15 mouse cellular contexts compared by ENCODE assay signal in the genomic region with DNA sequence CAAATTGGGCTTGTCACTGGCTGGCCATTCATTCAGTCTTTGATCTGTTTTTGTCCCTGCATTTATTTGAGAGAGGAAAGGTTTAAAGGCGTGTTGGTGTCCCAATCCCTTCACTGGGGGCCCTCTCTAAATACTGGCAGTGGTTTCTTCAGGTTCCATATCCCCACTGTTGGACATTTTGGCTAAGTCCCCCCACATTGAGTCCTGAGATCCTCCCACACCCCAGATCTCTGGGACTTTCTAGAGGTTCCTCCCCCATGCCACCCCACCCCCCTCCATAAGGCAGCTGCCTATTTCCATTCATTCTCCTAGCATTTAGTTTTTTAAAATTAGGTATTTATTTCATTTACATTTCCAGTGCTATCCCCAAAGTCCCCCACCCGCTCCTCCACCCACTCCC.
A peak's percentile ranks its signal among the peaks of the same experiment; 100 is the strongest.
DNase-seq lines count a peak whose midpoint lies in the region; ATAC-seq and TF ChIP-seq lines count a peak whose summit lies in the region.
"Had no signal": no experiment of that assay in that cellular context is flagged by ENCODE, and none has a peak within 500 bp of the region (broad histone marks: within the 10 kb centered on the region; RNA-seq: fewer than 3 reads in every experiment).

No protein-coding gene starts in this region.

- no peak overlapping the region for H3K27ac ChIP-seq in forebrain, embryonic 11.5 days (ENCODE audit: low read depth, low read length)
- no peak overlapping the region for H3K27ac ChIP-seq in forebrain, postnatal 0 days (ENCODE audit: low read depth, low read length)
- no peak overlapping the region for H3K27ac ChIP-seq in midbrain, embryonic 11.5 days (ENCODE audit: low read depth, low read length)
- H3K27ac ChIP-seq in midbrain, embryonic 10.5 days (replicated peaks), result no peak overlapping the region
- no peak overlapping the region for H3K27ac ChIP-seq in hindbrain, embryonic 16.5 days (ENCODE audit: low read depth, low read length)
- H3K27ac ChIP-seq in midbrain, embryonic 16.5 days (ENCODE audit: low read length), result no peak overlapping the region
- H3K27ac ChIP-seq: left cerebral cortex, adult 2 months; liver, embryonic 13.5 days; stomach, embryonic 15.5 days had no signal

- no peak for DNase-seq in forebrain, embryonic 11.5 days (ENCODE audit: low spot score)
- DNase-seq in forebrain, postnatal 0 days, result no peak
- no peak for DNase-seq in midbrain, embryonic 11.5 days (ENCODE audit: low spot score, missing footprints)
- no peak for DNase-seq in midbrain, embryonic 10.5 days (ENCODE audit: low spot score)
- no peak for DNase-seq in thymus, postnatal 10 days (ENCODE audit: low spot score in 2 of 2)
- DNase-seq: adrenal gland, adult 2 months; cerebellum, adult 11 months; gastrocnemius, postnatal 25 days; liver, embryonic 13.5 days; thymus, adult 2 months had no signal

- no peak overlapping the region for H3K4me3 ChIP-seq in forebrain, embryonic 11.5 days (ENCODE audit: low read depth, low read length)
- H3K4me3 ChIP-seq in forebrain, postnatal 0 days (ENCODE audit: low read depth, low read length), result no peak overlapping the region
- no peak overlapping the region for H3K4me3 ChIP-seq in midbrain, embryonic 11.5 days (ENCODE audit: low read depth, low read length)
- no peak overlapping the region for H3K4me3 ChIP-seq in midbrain, embryonic 10.5 days
- H3K4me3 ChIP-seq in hindbrain, embryonic 16.5 days (ENCODE audit: low read length), result no peak overlapping the region
- H3K4me3 ChIP-seq in midbrain, embryonic 16.5 days (ENCODE audit: low read depth, low read length), result no peak overlapping the region
- H3K4me3 ChIP-seq: left cerebral cortex, adult 2 months; liver, embryonic 13.5 days; stomach, embryonic 15.5 days had no signal

- H3K9me3 ChIP-seq in forebrain, embryonic 11.5 days (ENCODE audit: control insufficient read depth, low read length), result no peaks in the 10 kb centered on the region
- H3K9me3 ChIP-seq in forebrain, postnatal 0 days (ENCODE audit: low read length), result no peaks in the 10 kb centered on the region
- no peaks in the 10 kb centered on the region for H3K9me3 ChIP-seq in midbrain, embryonic 11.5 days (ENCODE audit: control insufficient read depth, low read length)
- no peaks in the 10 kb centered on the region for H3K9me3 ChIP-seq in midbrain, embryonic 10.5 days (replicated peaks)
- no peaks in the 10 kb centered on the region for H3K9me3 ChIP-seq in hindbrain, embryonic 16.5 days (ENCODE audit: control insufficient read depth, low read length)
- no peaks in the 10 kb centered on the region for H3K9me3 ChIP-seq in midbrain, embryonic 16.5 days (replicated peaks; ENCODE audit: control insufficient read depth, low read length, poor library complexity, severe bottlenecking)
- H3K9me3 ChIP-seq: liver, embryonic 13.5 days; stomach, embryonic 15.5 days had no signal

- no peaks in the 10 kb centered on the region for H3K27me3 ChIP-seq in forebrain, embryonic 11.5 days (ENCODE audit: control insufficient read depth, insufficient read depth, low read length)
- no peaks in the 10 kb centered on the region for H3K27me3 ChIP-seq in forebrain, postnatal 0 days (ENCODE audit: insufficient read depth, low read length)
- no peaks in the 10 kb centered on the region for H3K27me3 ChIP-seq in midbrain, embryonic 11.5 days (ENCODE audit: control insufficient read depth, insufficient read depth, low read length)
- H3K27me3 ChIP-seq in midbrain, embryonic 10.5 days (ENCODE audit: low read depth, poor library complexity, severe bottlenecking), result no peaks in the 10 kb centered on the region
- H3K27me3 ChIP-seq in hindbrain, embryonic 16.5 days (replicated peaks; ENCODE audit: control insufficient read depth, insufficient read depth, low read length), result no peaks in the 10 kb centered on the region
- H3K27me3 ChIP-seq in midbrain, embryonic 16.5 days (ENCODE audit: control insufficient read depth, insufficient read depth, low read depth, low read length), result no peaks in the 10 kb centered on the region
- H3K27me3 ChIP-seq: liver, embryonic 13.5 days; stomach, embryonic 15.5 days had no signal

- no peaks in the 10 kb centered on the region for H3K36me3 ChIP-seq in forebrain, embryonic 11.5 days (ENCODE audit: control insufficient read depth, insufficient read depth, low read length)
- no peaks in the 10 kb centered on the region for H3K36me3 ChIP-seq in forebrain, postnatal 0 days (ENCODE audit: insufficient read depth)
- no peaks in the 10 kb centered on the region for H3K36me3 ChIP-seq in midbrain, embryonic 11.5 days (ENCODE audit: control insufficient read depth, insufficient read depth, low read length)
- H3K36me3 ChIP-seq in midbrain, embryonic 10.5 days, result no peaks in the 10 kb centered on the region
- no peaks in the 10 kb centered on the region for H3K36me3 ChIP-seq in hindbrain, embryonic 16.5 days (ENCODE audit: control insufficient read depth, insufficient read depth, low read length)
- no peaks in the 10 kb centered on the region for H3K36me3 ChIP-seq in midbrain, embryonic 16.5 days (ENCODE audit: control insufficient read depth, insufficient read depth, low read length)
- H3K36me3 ChIP-seq: liver, embryonic 13.5 days; stomach, embryonic 15.5 days had no signal

- no peak for TF ChIP-seq CTCF in forebrain, postnatal 0 days (IDR thresholded peaks at IDR 0.05; ENCODE audit: low read depth)

- H3K9ac ChIP-seq in forebrain, embryonic 11.5 days (ENCODE audit: low read length), result no peak overlapping the region
- no peak overlapping the region for H3K9ac ChIP-seq in forebrain, postnatal 0 days
- H3K9ac ChIP-seq in midbrain, embryonic 11.5 days (ENCODE audit: low read length), result no peak overlapping the region
- H3K9ac ChIP-seq in hindbrain, embryonic 16.5 days (ENCODE audit: low read depth, low read length), result no peak overlapping the region
- H3K9ac ChIP-seq in midbrain, embryonic 16.5 days (ENCODE audit: low read depth, low read length), result no peak overlapping the region
- H3K9ac ChIP-seq: liver, embryonic 13.5 days; stomach, embryonic 15.5 days had no signal

- 81% methylated on average over 2 of the region's 2 CpGs for WGBS in forebrain, embryonic 11.5 days
- 89% methylated on average over 2 of the region's 2 CpGs for WGBS in forebrain, postnatal 0 days
- WGBS in midbrain, embryonic 11.5 days, result 87% methylated on average over 2 of the region's 2 CpGs
- WGBS in midbrain, embryonic 10.5 days, result 78% methylated on average over 2 of the region's 2 CpGs
- WGBS in hindbrain, embryonic 16.5 days, result 94% methylated on average over 2 of the region's 2 CpGs
- WGBS in midbrain, embryonic 16.5 days, result 89% methylated on average over 2 of the region's 2 CpGs

- ATAC-seq in forebrain, embryonic 11.5 days (replicated peaks; ENCODE audit: low FRiP score), result peak; percentile 8; the same call in 1 of the 2 replicates
- no peak for ATAC-seq in forebrain, postnatal 0 days
- peak; percentile 23 for ATAC-seq in midbrain, embryonic 11.5 days (ENCODE audit: low FRiP score)
- peak; percentile 20; the same call in 1 of the 2 replicates for ATAC-seq in hindbrain, embryonic 16.5 days
- peak; percentile 11; the same call in 1 of the 2 replicates for ATAC-seq in midbrain, embryonic 16.5 days
- ATAC-seq in megakaryocyte-erythroid progenitor cell, adult 5-6 weeks (replicated peaks; ENCODE audit: low FRiP score, low TSS enrichment, poor library complexity, severe bottlenecking), result no peak

- no peak overlapping the region for H3K4me2 ChIP-seq in forebrain, embryonic 11.5 days (ENCODE audit: low read depth, low read length, severe bottlenecking)
- H3K4me2 ChIP-seq in forebrain, postnatal 0 days (ENCODE audit: low read depth), result no peak overlapping the region
- no peak overlapping the region for H3K4me2 ChIP-seq in midbrain, embryonic 11.5 days
- no peak overlapping the region for H3K4me2 ChIP-seq in hindbrain, embryonic 16.5 days (ENCODE audit: low read length)
- H3K4me2 ChIP-seq in midbrain, embryonic 16.5 days (ENCODE audit: low read length), result no peak overlapping the region
- H3K4me2 ChIP-seq: liver, embryonic 13.5 days; stomach, embryonic 15.5 days had no signal

- no peaks in the 10 kb centered on the region for H3K4me1 ChIP-seq in forebrain, embryonic 11.5 days (replicated peaks; ENCODE audit: control insufficient read depth, insufficient read depth, low read length)
- H3K4me1 ChIP-seq in forebrain, postnatal 0 days (ENCODE audit: insufficient read depth), result no peaks in the 10 kb centered on the region
- no peaks in the 10 kb centered on the region for H3K4me1 ChIP-seq in midbrain, embryonic 11.5 days (ENCODE audit: control insufficient read depth, insufficient read depth, low read length)
- H3K4me1 ChIP-seq in midbrain, embryonic 10.5 days, result no peaks in the 10 kb centered on the region
- H3K4me1 ChIP-seq in hindbrain, embryonic 16.5 days (ENCODE audit: control insufficient read depth, insufficient read depth, low read depth, low read length), result no peaks in the 10 kb centered on the region
- no peaks in the 10 kb centered on the region for H3K4me1 ChIP-seq in midbrain, embryonic 16.5 days (ENCODE audit: control insufficient read depth, insufficient read depth, low read length)
- H3K4me1 ChIP-seq: liver, embryonic 13.5 days; stomach, embryonic 15.5 days had no signal

Comparison
In these comparisons a context has a peak if more than half of its experiments do, and no peak if none do; other contexts are left out.
1. ATAC-seq: peak in forebrain, embryonic 11.5 days (single experiment), midbrain, embryonic 11.5 days (single experiment), hindbrain, embryonic 16.5 days (single experiment) and midbrain, embryonic 16.5 days (single experiment); none in forebrain, postnatal 0 days (single experiment) and megakaryocyte-erythroid progenitor cell, adult 5-6 weeks (single experiment).